Mouse (Mus musculus) heart, postnatal 0 days (tissue): Measurements from ENCODE around the gene 4921524J17Rik. TPM values are rescaled to one million over a fixed set of nuclear protein-coding genes. Genes with fewer than 3 reads are reported as not detected.

ENCODE experiments used
- ATAC-seq: fragments of 200-750 bp; cut with Nextera tagmentation; 2 replicates; pipeline ENCODE4 v1.8.0; 2017; ENCODE audit warnings: low read depth, moderate number of reproducible peaks, moderate library complexity; ENCODE audit not compliant: insufficient read depth
- DNase-seq: peaks from one replicate; pipeline ENCODE4 v3.0.0-alpha.2; 2016; ENCODE audit warnings: low spot score
- H3K27ac ChIP-seq: fragments of 300-500 bp; sonication (generic); 2 replicates; pipeline ENCODE4 v1.5.1; 2014; ENCODE audit warnings: low read depth, mild to moderate bottlenecking
- H3K27me3 ChIP-seq: fragments of 300-500 bp; sonication (generic); 2 replicates; pipeline ENCODE4 v1.6.1; 2014; ENCODE audit warnings: low read length, mixed read lengths; ENCODE audit not compliant: control insufficient read depth, insufficient read depth
- H3K36me3 ChIP-seq: fragments of 300-500 bp; sonication (generic); replicated peaks from 2 replicates; pipeline ENCODE4 v1.6.1; 2014; ENCODE audit warnings: low read length, mixed read lengths; ENCODE audit not compliant: control insufficient read depth, insufficient read depth
- H3K4me1 ChIP-seq: fragments of 300-500 bp; sonication (generic); 2 replicates; pipeline ENCODE4 v1.6.1; 2014; ENCODE audit warnings: antibody characterized with exemption; ENCODE audit not compliant: control insufficient read depth, insufficient read depth
- H3K4me2 ChIP-seq: fragments of 300-500 bp; sonication (generic); 2 replicates; pipeline ENCODE4 v1.6.1; 2014; ENCODE audit warnings: low read depth, mild to moderate bottlenecking, low read length, moderate library complexity
- H3K4me3 ChIP-seq: fragments of 300-500 bp; sonication (generic); 2 replicates; pipeline ENCODE4 v1.5.1; 2014; ENCODE audit warnings: low read depth, low read length
- H3K9ac ChIP-seq: fragments of 300-500 bp; sonication (generic); replicated peaks from 2 replicates; pipeline ENCODE4 v1.6.1; 2014; ENCODE audit warnings: low read depth, low read length, mixed read lengths
- H3K9me3 ChIP-seq: fragments of 300-500 bp; sonication (generic); replicated peaks from 2 replicates; pipeline ENCODE4 v1.6.1; 2016; ENCODE audit warnings: low read length; ENCODE audit not compliant: control insufficient read depth
- CTCF ChIP-seq: IDR thresholded peaks from 2 replicates; pipeline ENCODE4 v1.5.1; 2016; ENCODE audit warnings: antibody characterized with exemption, control low read depth, low read depth
- EP300 ChIP-seq: IDR thresholded peaks from 2 replicates; pipeline ENCODE4 v1.6.1; 2016; ENCODE audit warnings: antibody characterized with exemption, low read depth
- WGBS: fragments of 180-500 bp; shearing (Covaris S2); extraction: QIAGEN DNeasy Blood & Tissue Kit; methylation state at CpG from one replicate; pipeline ENCODE4 v1.1.7; 2014; 5-methylcytosine and 5-hydroxymethylcytosine counted together
- polyA plus RNA-seq: library from polyadenylated mRNA; unstranded; fragments of >200 nt; fragmentation: Nextera tagmentation; extraction: Ambion mirVana; gene quantifications from 2 replicates; pipeline ENCODE4 v1.2.1, GENCODE M21; 2015
- total RNA-seq: library from RNA; depleted of rRNA; stranded (reverse); fragments of >200 nt; gene quantifications from 2 replicates; pipeline ENCODE4 v1.2.3, GENCODE M21; 2014; ENCODE audit warnings: low replicate concordance

The 4921524J17Rik gene
- total and polyA plus RNA-seq, 2 experiments from 2014 or later, result 27.6 to 67.6 TPM

DNA sequence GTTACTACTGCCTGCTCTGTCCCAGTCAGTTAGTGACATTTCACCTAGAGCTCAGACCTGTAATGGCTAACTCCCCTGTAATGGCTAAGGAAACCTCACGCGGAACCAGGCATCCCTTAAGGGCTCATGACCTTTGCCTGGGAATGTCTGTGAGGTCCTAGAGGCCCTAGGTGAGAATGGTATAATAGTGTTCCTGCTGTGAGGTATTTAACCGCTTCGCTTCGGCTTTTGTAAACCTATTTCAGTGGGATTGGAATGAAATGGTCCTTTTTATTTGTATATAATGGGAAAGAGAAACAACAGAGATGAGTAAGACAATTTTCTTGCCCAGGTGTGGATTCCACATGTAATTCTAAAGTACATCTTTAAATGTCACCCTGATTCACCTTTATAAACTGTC is 8.9 kb upstream of the 4921524J17Rik start:
- no peaks in the 10 kb centered on the region for H3K36me3 ChIP-seq
- ATAC-seq, result no peak
- no peak for DNase-seq
- H3K27ac ChIP-seq, result no peak overlapping the region
- H3K4me2 ChIP-seq, result no peak overlapping the region
- WGBS, result 69% methylated on average over 5 of the region's 5 CpGs
- no peaks in the 10 kb centered on the region for H3K27me3 ChIP-seq
- no peak for TF ChIP-seq CTCF
- TF ChIP-seq EP300, result no peak
- no peak overlapping the region for H3K9ac ChIP-seq
- H3K9me3 ChIP-seq, result no peaks in the 10 kb centered on the region
- H3K4me1 ChIP-seq, result no peaks in the 10 kb centered on the region
- H3K4me3 ChIP-seq, result no peak overlapping the region

GRCm38 (mm10) chr8:85435736-85436135 is 3.1 kb upstream of the 4921524J17Rik start:
- H3K4me1 ChIP-seq, result peaks cover 5% of the 10 kb centered on the region; the same call in 1 of the 2 replicates
- TF ChIP-seq CTCF (no peak), EP300 (no peak)
- WGBS, result 38% methylated on average over 5 of the region's 5 CpGs
- no peaks in the 10 kb centered on the region for H3K36me3 ChIP-seq
- DNase-seq, result no peak
- H3K27me3 ChIP-seq, result no peaks in the 10 kb centered on the region
- no peaks in the 10 kb centered on the region for H3K9me3 ChIP-seq
- no peak overlapping the region for H3K4me2 ChIP-seq
- H3K27ac ChIP-seq, result no peak overlapping the region
- ATAC-seq, result no peak
- no peak overlapping the region for H3K9ac ChIP-seq
- no peak overlapping the region for H3K4me3 ChIP-seq

DNA sequence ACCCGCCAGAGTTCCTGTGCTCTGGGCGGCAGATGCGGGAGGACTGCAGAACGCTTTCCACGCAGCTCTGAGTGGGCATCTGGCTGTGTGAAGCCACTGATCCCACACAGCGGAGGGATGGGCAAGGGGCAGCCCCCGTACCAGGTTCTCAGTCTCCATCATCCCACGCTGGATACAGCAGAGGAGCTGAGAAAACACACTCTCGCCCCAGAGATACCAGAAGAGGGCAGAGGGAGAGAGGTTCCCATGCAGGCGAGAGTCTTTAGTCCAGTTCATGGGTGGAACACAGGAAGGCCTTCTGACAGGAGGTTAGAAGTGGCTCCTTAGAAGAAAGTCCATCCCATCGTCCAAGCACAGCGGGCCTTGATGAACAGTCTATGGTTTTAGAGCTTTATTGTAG is 2.2 kb upstream of the 4921524J17Rik start:
- no peaks in the 10 kb centered on the region for H3K9me3 ChIP-seq
- 80% methylated on average over 12 of the region's 12 CpGs for WGBS
- H3K4me1 ChIP-seq, result peaks cover 5% of the 10 kb centered on the region; the same call in 1 of the 2 replicates
- H3K4me3 ChIP-seq, result no peak overlapping the region
- H3K27me3 ChIP-seq, result no peaks in the 10 kb centered on the region
- no peak overlapping the region for H3K27ac ChIP-seq
- TF ChIP-seq EP300 (no peak), CTCF (no peak)
- no peak for ATAC-seq
- no peaks in the 10 kb centered on the region for H3K36me3 ChIP-seq
- no peak overlapping the region for H3K4me2 ChIP-seq
- DNase-seq, result no peak
- no peak overlapping the region for H3K9ac ChIP-seq

DNA sequence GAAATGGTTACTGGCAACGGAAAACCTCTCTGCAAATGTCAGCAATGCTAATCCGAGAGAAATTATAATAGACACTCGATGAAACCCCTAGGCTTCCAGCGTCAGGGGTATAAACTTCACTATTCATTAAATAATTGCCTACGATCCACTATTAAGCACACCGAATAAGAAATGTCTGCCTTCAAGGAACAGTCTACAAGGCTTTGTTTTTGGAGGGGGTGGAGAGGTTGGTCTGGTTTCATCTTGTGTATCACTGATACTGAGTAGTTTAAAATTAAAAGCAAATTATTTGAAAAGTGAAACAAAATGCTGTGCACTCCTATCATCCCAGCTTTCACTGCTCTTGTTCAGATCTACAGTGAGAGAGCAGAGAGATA is 372 bp upstream of the 4921524J17Rik start:
- no peaks in the 10 kb centered on the region for H3K36me3 ChIP-seq
- ATAC-seq, result peak; percentile 23
- TF ChIP-seq CTCF, result no peak
- no peak; the same call in 1 of the 2 replicates for TF ChIP-seq EP300
- peaks cover 8% of the 10 kb centered on the region for H3K4me1 ChIP-seq
- H3K4me2 ChIP-seq, result peak overlapping the region; percentile 70
- peak overlapping the region; percentile 22; the same call in 1 of the 2 replicates for H3K9ac ChIP-seq
- H3K4me3 ChIP-seq, result peak overlapping the region; percentile 96
- H3K27ac ChIP-seq, result peak overlapping the region; percentile 99
- H3K27me3 ChIP-seq, result no peaks in the 10 kb centered on the region
- no peak for DNase-seq
- WGBS, result 2% methylated on average over 6 of the region's 6 CpGs
- no peaks in the 10 kb centered on the region for H3K9me3 ChIP-seq

DNA sequence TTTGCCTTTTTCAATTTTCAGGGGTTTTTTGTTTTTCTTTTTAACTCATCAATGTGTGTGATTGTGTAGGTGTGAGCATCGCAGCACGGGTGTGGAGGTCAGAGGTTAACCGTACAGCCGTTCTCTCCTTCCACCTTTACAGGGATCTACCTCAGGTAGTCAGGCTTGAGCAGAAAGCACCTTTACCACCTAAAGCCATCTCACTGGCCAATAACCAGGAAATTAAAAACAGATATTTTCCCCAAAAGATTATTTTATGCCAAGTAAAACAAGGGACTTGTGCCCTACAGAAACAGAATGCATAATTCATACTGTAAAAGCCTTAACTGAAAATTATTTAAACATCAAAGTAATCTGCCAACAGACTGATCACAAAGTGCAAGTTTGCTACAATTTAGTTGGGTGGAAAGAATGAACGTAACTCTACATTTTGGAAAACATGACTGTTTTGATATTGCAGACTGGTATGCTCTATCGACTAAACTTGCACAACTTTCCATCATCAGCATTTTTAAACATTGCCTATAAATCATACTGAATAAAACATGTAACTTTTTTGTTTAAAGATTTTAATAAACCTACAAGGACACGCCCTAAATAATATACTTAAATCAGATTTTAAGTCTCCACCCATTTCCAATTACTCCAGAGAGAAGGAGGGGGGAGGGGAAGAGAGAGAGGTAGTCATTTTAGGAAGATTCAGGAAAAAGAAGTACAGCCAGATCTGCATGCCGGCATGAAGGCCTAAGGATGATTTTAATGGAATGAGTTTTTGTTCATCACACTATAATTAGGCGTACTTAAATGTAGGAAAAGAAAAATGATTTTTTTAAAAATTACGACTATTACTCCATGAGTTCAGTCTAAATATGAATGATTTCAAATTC is 1.1 kb downstream of the 4921524J17Rik start:
- no peak for TF ChIP-seq CTCF
- no peak for TF ChIP-seq EP300
- Histone ChIP-seq H3K9me3 (no peaks in the 10 kb centered on the region), H3K4me2 (peak overlapping the region; percentile 82), H3K27ac (peak overlapping the region; percentile 99), H3K36me3 (no peaks in the 10 kb centered on the region), H3K4me3 (peak overlapping the region; percentile 96), H3K4me1 (peaks cover 22% of the 10 kb centered on the region), H3K27me3 (no peaks in the 10 kb centered on the region), H3K9ac (peak overlapping the region; percentile 99)
- 5% methylated on average over 10 of the region's 10 CpGs for WGBS
- no peak for ATAC-seq
- peak; percentile 62 for DNase-seq
